Comparison of ENCODE assay signal across 12 mouse cellular contexts in the genomic region with DNA sequence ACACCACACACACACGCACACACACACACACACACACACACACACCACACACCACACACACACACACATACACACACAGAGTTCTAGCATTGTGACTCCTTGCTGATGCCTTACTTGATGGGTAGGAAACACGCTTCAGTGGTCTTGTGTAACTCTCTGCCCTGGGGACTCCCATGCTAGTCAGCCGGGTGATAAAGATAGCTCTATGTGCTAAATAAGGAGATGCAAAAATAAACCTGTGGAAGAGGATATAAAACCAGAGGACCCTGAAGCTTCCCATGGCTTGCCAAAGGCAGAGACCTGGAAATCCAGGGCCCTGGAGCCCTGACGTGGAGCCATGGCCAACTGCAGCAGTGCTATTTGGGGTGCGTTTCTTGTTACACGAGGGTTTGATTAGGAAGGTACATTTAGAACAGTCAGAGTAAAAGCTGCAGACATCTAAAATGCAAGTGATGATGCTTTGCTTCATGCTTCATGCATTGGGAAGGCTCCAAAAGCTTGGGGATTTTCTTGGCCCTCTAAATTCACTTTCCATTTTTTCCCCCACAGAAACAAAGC. TPM values are rescaled to one million over a fixed set of nuclear protein-coding genes. Genes with fewer than 3 reads are reported as not detected.
DNase-seq lines count a peak whose midpoint lies in the region; ATAC-seq and TF ChIP-seq lines count a peak whose summit lies in the region.
"Had no signal": no experiment of that assay in that cellular context is flagged by ENCODE, and none has a peak within 500 bp of the region (broad histone marks: within the 10 kb centered on the region; RNA-seq: fewer than 3 reads in every experiment).

No protein-coding gene starts in this region.

- H3K4me2 ChIP-seq in kidney, embryonic 14.5 days (replicated peaks; ENCODE audit: low read depth, low read length): no peak overlapping the region
- no peak overlapping the region for H3K4me2 ChIP-seq in kidney, embryonic 15.5 days
- H3K4me2 ChIP-seq: midbrain, embryonic 13.5 days had no signal

- DNase-seq in frontal cortex, postnatal 14 days (ENCODE audit: low spot score in 2 of 2): peak; percentile 20 to 41
- DNase-seq in adrenal gland, adult 8-10 months: no peak
- DNase-seq: cerebellum, adult 9-11 months; kidney, adult 11 months; thymus, postnatal 14 days had no signal

- no peaks in the 10 kb centered on the region for H3K27me3 ChIP-seq in kidney, embryonic 14.5 days (ENCODE audit: control insufficient read depth, insufficient read depth, low read length)
- no peaks in the 10 kb centered on the region for H3K27me3 ChIP-seq in kidney, embryonic 15.5 days
- H3K27me3 ChIP-seq: midbrain, embryonic 13.5 days had no signal

- H3K4me1 ChIP-seq in kidney, embryonic 14.5 days (ENCODE audit: control insufficient read depth, insufficient read depth, low read length): 0 out of 2 replicates have a peak, but pooled peaks cover 4% of the 10 kb centered on the region
- H3K4me1 ChIP-seq in kidney, embryonic 15.5 days: peaks cover 12% of the 10 kb centered on the region
- H3K4me1 ChIP-seq in bone marrow macrophage, adult 2 months (ENCODE audit: control insufficient read depth, insufficient read depth, low read length): peaks cover 56% of the 10 kb centered on the region

- no peaks in the 10 kb centered on the region for H3K36me3 ChIP-seq in kidney, embryonic 14.5 days (ENCODE audit: control insufficient read depth, insufficient read depth, low read length)
- H3K36me3 ChIP-seq in kidney, embryonic 15.5 days: no peaks in the 10 kb centered on the region
- H3K36me3 ChIP-seq: midbrain, embryonic 13.5 days had no signal

- no peak overlapping the region for H3K4me3 ChIP-seq in kidney, embryonic 14.5 days (ENCODE audit: low read length)
- no peak overlapping the region for H3K4me3 ChIP-seq in kidney, embryonic 15.5 days (replicated peaks)
- H3K4me3 ChIP-seq in bone marrow macrophage, adult 2 months (ENCODE audit: insufficient read depth, low read length): peak overlapping the region; percentile 13
- H3K4me3 ChIP-seq: midbrain, embryonic 13.5 days had no signal

- no peak for TF ChIP-seq CTCF in bone marrow macrophage, adult 2 months (IDR thresholded peaks at IDR 0.05; ENCODE audit: low read depth, low read length)

- H3K9me3 ChIP-seq in kidney, embryonic 14.5 days (ENCODE audit: control insufficient read depth, low read length): no peaks in the 10 kb centered on the region
- no peaks in the 10 kb centered on the region for H3K9me3 ChIP-seq in kidney, embryonic 15.5 days (replicated peaks)
- H3K9me3 ChIP-seq: midbrain, embryonic 13.5 days had no signal

- H3K27ac ChIP-seq in kidney, embryonic 14.5 days (ENCODE audit: low read depth, low read length): no peak overlapping the region
- H3K27ac ChIP-seq in kidney, embryonic 15.5 days: no peak overlapping the region
- peak overlapping the region; percentile 70 for H3K27ac ChIP-seq in bone marrow macrophage, adult 2 months (ENCODE audit: insufficient read depth, low read depth, low read length)
- H3K27ac ChIP-seq: liver, embryonic 14.5 days; midbrain, embryonic 13.5 days had no signal

- 62% methylated on average over 6 of the region's 6 CpGs for WGBS in kidney, embryonic 14.5 days
- 64% methylated on average over 6 of the region's 6 CpGs for WGBS in kidney, embryonic 15.5 days

- no peak for TF ChIP-seq POLR2A in bone marrow macrophage, adult 2 months (IDR thresholded peaks at IDR 0.05; ENCODE audit: borderline replicate concordance, low read depth, low read length)

- H3K9ac ChIP-seq in kidney, embryonic 14.5 days (ENCODE audit: low read depth, low read length): no peak overlapping the region
- H3K9ac ChIP-seq in kidney, embryonic 15.5 days: no peak overlapping the region
- H3K9ac ChIP-seq: liver, embryonic 14.5 days; midbrain, embryonic 13.5 days had no signal

- peak; percentile 57; the same call in 1 of the 2 replicates for ATAC-seq in kidney, embryonic 14.5 days (ENCODE audit: low FRiP score, low TSS enrichment)
- ATAC-seq in kidney, embryonic 15.5 days (replicated peaks; ENCODE audit: low FRiP score): no peak
- ATAC-seq in neutrophil, adult 5-6 weeks (ENCODE audit: extremely low read depth, insufficient number of reproducible peaks, low FRiP score, poor library complexity, severe bottlenecking): peak; percentile 97
- no peak for ATAC-seq in CD4-positive, CD25-positive, alpha-beta regulatory T cell, adult 4 months
- ATAC-seq: midbrain, embryonic 13.5 days had no signal

RNA-seq across cellular contexts. Expression of a gene that starts 7.4 kb away (rescaled TPM):
- polyA plus RNA-seq in kidney, embryonic 14.5 days (2014; fragmentation: Nextera tagmentation; extraction: Ambion mirVana): 20.3 and 28.8 TPM in 2 replicates
- polyA plus RNA-seq in kidney, embryonic 15.5 days (2015; fragmentation: Nextera tagmentation; extraction: Ambion mirVana): 22.8 and 26.7 TPM in 2 replicates
- 17.7 and 19.4 TPM in 2 replicates for polyA plus RNA-seq in bone marrow macrophage, adult 2 months (2012; ENCODE audit: insufficient read depth, insufficient read length, missing spikeins)
- total RNA-seq in neutrophil, adult 5-6 weeks (2017): 90.6 and 99.4 TPM in 2 replicates
- 10 to 100 TPM in 3 of 4 experiments, 1 to 10 TPM in 1; 8.7 to 25.6 (median 19.0) TPM for total RNA-seq in adrenal gland, adult 8-10 months (2022)
- polyA plus RNA-seq in CD4-positive, CD25-positive, alpha-beta regulatory T cell, adult 4 months (2017; shearing (Covaris generic)): 1 to 10 TPM in 1 of 2 experiments, under 1 TPM in 1; 0.69 to 3.7 TPM

Comparison
In these comparisons a context has a peak if more than half of its experiments do, and no peak if none do; other contexts are left out.
1. ATAC-seq: peak in kidney, embryonic 14.5 days (single experiment) and neutrophil, adult 5-6 weeks (single experiment); none in kidney, embryonic 15.5 days (single experiment) and CD4-positive, CD25-positive, alpha-beta regulatory T cell, adult 4 months (single experiment).